Mouse (Mus musculus) CH12.LX (cell line): ENCODE results near the gene Tshz2. TPM values are rescaled to one million over a fixed set of nuclear protein-coding genes. Genes with fewer than 3 reads are reported as not detected.

Experiments
- DNase-seq: peaks from one replicate; pipeline ENCODE4 v3.0.0-alpha.2; 2013; ENCODE audit errors: extremely low read depth
- H3K27ac ChIP-seq: 2 replicates; pipeline ENCODE4 v1.5.1; 2012; ENCODE audit warnings: low read depth, mild to moderate bottlenecking, control low read depth, moderate library complexity; ENCODE audit not compliant: insufficient read depth
- H3K27me3 ChIP-seq: replicated peaks from 2 replicates; pipeline ENCODE3; 2012; ENCODE audit warnings: inconsistent platforms
- H3K36me3 ChIP-seq, 2 experiments: replicated peaks in 1 of 2; 2 replicates each; pipeline versions ENCODE3 to v1.6.1; 2012; ENCODE audit warnings: inconsistent platforms in 1 of 2, low read length in 1 of 2, mild to moderate bottlenecking in 1 of 2, mixed read lengths in 1 of 2, moderate library complexity in 1 of 2; ENCODE audit not compliant: control insufficient read depth in 1 of 2, insufficient read depth in 1 of 2
- H3K4me1 ChIP-seq, 2 experiments: 2 replicates each; pipeline ENCODE4 v1.6.1; 2012; ENCODE audit warnings: inconsistent platforms in 1 of 2, moderate library complexity in 1 of 2; ENCODE audit not compliant: insufficient read depth in 2 of 2, control insufficient read depth in 1 of 2
- H3K4me2 ChIP-seq: 2 replicates; pipeline ENCODE4 v1.6.1; 2012; ENCODE audit warnings: low read depth, mild to moderate bottlenecking, control low read depth; ENCODE audit not compliant: poor library complexity, insufficient read depth, severe bottlenecking
- H3K4me3 ChIP-seq, 3 experiments: fragments of 150-350 bp in 1 of 3; sonication (generic) in 1 of 3; replicated peaks in 1 of 3; 2 replicates each; pipeline versions ENCODE3 to v1.5.1; 2011 to 2012; ENCODE audit warnings: low read depth in 2 of 3, low read length in 2 of 3, mild to moderate bottlenecking in 2 of 3, moderate library complexity in 2 of 3, control low read depth in 1 of 3, improper control_type of control experiment in 1 of 3, inconsistent platforms in 1 of 3, mixed read lengths in 1 of 3; ENCODE audit not compliant: poor library complexity in 1 of 3
- H3K79me2 ChIP-seq: replicated peaks from 2 replicates; pipeline ENCODE4 v1.6.1; 2012; ENCODE audit warnings: mild to moderate bottlenecking, moderate library complexity; ENCODE audit not compliant: control insufficient read depth, poor library complexity, insufficient read depth, severe bottlenecking; ENCODE audit errors: extremely low read depth
- H3K9ac ChIP-seq: 2 replicates; pipeline ENCODE4 v1.6.1; 2012; ENCODE audit warnings: low read depth, mild to moderate bottlenecking, control low read depth, moderate library complexity; ENCODE audit not compliant: insufficient read depth
- H3K9me3 ChIP-seq: replicated peaks from 2 replicates; pipeline ENCODE3; 2012; ENCODE audit warnings: low read length, inconsistent platforms, mixed read lengths
- CHD1 ChIP-seq: IDR thresholded peaks from 2 replicates; pipeline ENCODE4 v1.6.1; 2012; ENCODE audit warnings: low read depth, low read length, improper control_type of control experiment, inconsistent platforms
- CHD2 ChIP-seq: IDR thresholded peaks from 2 replicates; pipeline ENCODE4 v1.6.1; 2011; ENCODE audit warnings: low read length, improper control_type of control experiment
- CTCF ChIP-seq, 2 experiments: IDR thresholded peaks in 1 of 2; conservative IDR thresholded peaks in 1 of 2; 2 replicates each; pipeline ENCODE4 v1.5.1; 2011 to 2012; ENCODE audit warnings: low read depth in 2 of 2, low read length in 2 of 2, improper control_type of control experiment in 1 of 2, inconsistent platforms in 1 of 2, mild to moderate bottlenecking in 1 of 2, moderate library complexity in 1 of 2
- E2F4 ChIP-seq: IDR thresholded peaks from 2 replicates; pipeline ENCODE4 v1.6.1; 2011; ENCODE audit warnings: low read depth, low read length, improper control_type of control experiment; ENCODE audit not compliant: insufficient replicate concordance
- ELF1 ChIP-seq: IDR thresholded peaks from 2 replicates; pipeline ENCODE4 v1.6.1; 2014; ENCODE audit warnings: low read depth, mild to moderate bottlenecking, inconsistent platforms, low read length, improper control_type of control experiment
- EP300 ChIP-seq: IDR thresholded peaks from 2 replicates; pipeline ENCODE4 v1.6.1; 2011; ENCODE audit warnings: low read length, improper control_type of control experiment
- ETS1 ChIP-seq: conservative IDR thresholded peaks from 2 replicates; pipeline ENCODE4 v1.6.1; 2012; ENCODE audit warnings: low read depth, mild to moderate bottlenecking, inconsistent platforms, low read length, improper control_type of control experiment, moderate library complexity
- GABPA ChIP-seq: IDR thresholded peaks from 2 replicates; pipeline ENCODE4 v1.6.1; 2012; ENCODE audit warnings: low read depth, low read length, improper control_type of control experiment, inconsistent platforms; ENCODE audit not compliant: insufficient replicate concordance
- IRF4 ChIP-seq: IDR thresholded peaks from 2 replicates; pipeline ENCODE4 v1.6.1; 2014; ENCODE audit warnings: low read depth, mild to moderate bottlenecking, inconsistent platforms, low read length, improper control_type of control experiment
- KAT2A ChIP-seq: IDR thresholded peaks from 2 replicates; pipeline ENCODE4 v1.6.1; 2012; ENCODE audit warnings: low read length, improper control_type of control experiment, inconsistent platforms; ENCODE audit not compliant: insufficient replicate concordance
- MAZ ChIP-seq: IDR thresholded peaks from 2 replicates; pipeline ENCODE4 v1.6.1; 2012; ENCODE audit warnings: low read depth, mild to moderate bottlenecking, inconsistent platforms, low read length, improper control_type of control experiment, moderate library complexity
- NELFE ChIP-seq: IDR thresholded peaks from 2 replicates; pipeline ENCODE4 v1.6.1; 2011; ENCODE audit warnings: low read depth, low read length, improper control_type of control experiment
- PAX5 ChIP-seq: IDR thresholded peaks from 2 replicates; pipeline ENCODE4 v1.6.1; 2012; ENCODE audit warnings: low read length, inconsistent platforms, mixed read lengths
- RCOR1 ChIP-seq: conservative IDR thresholded peaks from 2 replicates; pipeline ENCODE4 v1.6.1; 2012; ENCODE audit warnings: low read depth, mild to moderate bottlenecking, inconsistent platforms, low read length, improper control_type of control experiment
- SIN3A ChIP-seq: IDR thresholded peaks from 2 replicates; pipeline ENCODE4 v1.6.1; 2012; ENCODE audit warnings: low read length, improper control_type of control experiment, inconsistent platforms
- SMC3 ChIP-seq: IDR thresholded peaks from 2 replicates; pipeline ENCODE4 v1.6.1; 2011; ENCODE audit warnings: low read depth, low read length, improper control_type of control experiment
- TBP ChIP-seq: conservative IDR thresholded peaks from 2 replicates; pipeline ENCODE4 v1.6.1; 2011; ENCODE audit warnings: low read depth, low read length, improper control_type of control experiment
- TCF12 ChIP-seq: IDR thresholded peaks from 2 replicates; pipeline ENCODE4 v1.6.1; 2014; ENCODE audit warnings: low read depth, mild to moderate bottlenecking, inconsistent platforms, low read length, improper control_type of control experiment
- UBTF ChIP-seq: IDR thresholded peaks from 2 replicates; pipeline ENCODE4 v1.6.1; 2012; ENCODE audit warnings: low read depth, mild to moderate bottlenecking, inconsistent platforms, low read length, improper control_type of control experiment, moderate library complexity
- ZC3H11A ChIP-seq: IDR thresholded peaks from 2 replicates; pipeline ENCODE4 v1.6.1; 2012; ENCODE audit warnings: low read depth, mild to moderate bottlenecking, inconsistent platforms, low read length, improper control_type of control experiment
- ZKSCAN1 ChIP-seq: IDR thresholded peaks from 2 replicates; pipeline ENCODE4 v1.6.1; 2012; ENCODE audit warnings: low read depth, inconsistent platforms, low read length, improper control_type of control experiment, borderline replicate concordance
- ZMIZ1 ChIP-seq: IDR thresholded peaks from 2 replicates; pipeline ENCODE4 v1.6.1; 2012; ENCODE audit warnings: low read depth, mild to moderate bottlenecking, inconsistent platforms, low read length, improper control_type of control experiment
- dilution Hi-C: fragments of 300-500 bp; cut with MboI; formaldehyde crosslinking; loops from 2 replicates; pipeline ENCODE4 v1.14.3; 2020; ENCODE audit warnings: low sequenced_read_pairs; ENCODE audit not compliant: extremely low pct_unique_long_range_greater_than_20kb, extremely low pct_ligation_motif_present
- in situ Hi-C: fragments of 300-500 bp; cut with MboI; formaldehyde crosslinking; loops from 3 replicates; pipeline ENCODE4 v1.14.3; 2019; ENCODE audit warnings: low sequenced_read_pairs, low pct_ligation_motif_present, low pct_unique_long_range_greater_than_20kb, mixed read lengths
- polyA plus RNA-seq: library from polyadenylated mRNA; unstranded; fragments of >175 nt; gene quantifications from 2 replicates; pipeline ENCODE4 v1.2.1, GENCODE M21; 2012; ENCODE audit warnings: low read depth; ENCODE audit not compliant: insufficient read length
- total RNA-seq, 2 experiments: library from RNA; depleted of rRNA; stranded (reverse); fragments of 300-350 nt in 1 of 2; fragments of >200 nt in 1 of 2; gene quantifications; 2 replicates each; pipeline ENCODE4 v1.2.3; 2012 to 2014

Gene Tshz2
- total and polyA plus RNA-seq, 3 experiments, result not detected

DNA sequence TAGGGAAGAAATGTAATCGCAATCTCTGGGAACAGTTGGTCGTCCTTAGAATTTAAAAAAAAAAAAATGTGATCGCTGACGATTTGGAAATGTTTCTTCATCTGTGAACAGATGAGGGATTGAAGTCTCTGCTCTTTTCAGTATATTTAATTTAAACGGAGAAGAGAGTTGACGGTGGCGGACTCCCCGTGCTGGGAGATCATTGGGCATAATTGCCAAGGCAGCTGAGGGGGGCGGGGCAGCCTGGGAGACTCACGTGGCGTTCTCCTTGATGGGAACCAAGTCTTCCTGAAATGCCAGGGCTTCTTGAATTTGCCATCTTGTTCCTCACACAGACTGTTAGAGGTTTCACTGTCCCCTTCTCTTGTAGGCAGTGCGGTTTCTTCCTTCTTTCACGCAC lies 404.5 kb downstream of the Tshz2 start:
- no peak overlapping the region for H3K9ac ChIP-seq
- no peaks in the 10 kb centered on the region for H3K79me2 ChIP-seq
- no peak overlapping the region for H3K4me2 ChIP-seq
- dilution Hi-C loops (no loop called here), in situ Hi-C loops (no loop called here)
- no peaks in the 10 kb centered on the region for H3K4me1 ChIP-seq
- H3K36me3 ChIP-seq, result no peaks in the 10 kb centered on the region
- H3K27me3 ChIP-seq, result no peaks in the 10 kb centered on the region
- H3K27ac ChIP-seq, result no peak overlapping the region
- H3K9me3 ChIP-seq, result peaks cover 66% of the 10 kb centered on the region
- TF ChIP-seq SMC3 (no peak), CTCF (conservative IDR thresholded peaks at IDR 0.05 in 1 of 2, IDR thresholded peaks at IDR 0.05 in 1 of 2; ENCODE audit: low read depth in 2 of 2, low read length in 2 of 2) (no peak), EP300 (no peak), E2F4 (no peak), PAX5 (no peak), ZKSCAN1 (no peak), TCF12 (no peak), GABPA (no peak), ELF1 (no peak), UBTF (no peak), MAZ (no peak), ZC3H11A (no peak), ZMIZ1 (no peak), KAT2A (no peak), NELFE (no peak), CHD2 (no peak), RCOR1 (no peak), TBP (no peak)
- no peak for DNase-seq
- H3K4me3 ChIP-seq, result no peak overlapping the region

DNA sequence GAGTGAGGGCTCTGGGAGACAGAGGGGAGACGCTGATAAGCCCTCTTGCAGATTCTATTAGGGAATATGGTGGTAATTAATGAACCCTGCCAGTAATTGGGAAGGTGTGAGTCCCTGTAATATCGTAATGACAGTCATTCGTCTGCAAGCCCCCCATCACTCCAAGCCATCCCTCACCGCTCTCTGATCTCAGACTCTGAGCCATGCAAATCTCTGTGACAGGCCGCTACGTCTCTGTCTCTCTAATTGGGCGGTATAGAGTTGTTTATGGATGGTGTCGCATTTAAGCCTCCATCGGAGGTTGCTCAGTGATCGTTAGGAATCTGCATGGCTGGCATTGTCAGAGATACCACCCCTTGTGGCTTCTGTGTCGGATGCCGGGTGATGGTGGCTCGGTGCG lies 407.0 kb downstream of the Tshz2 start:
- Histone ChIP-seq H3K79me2 (no peaks in the 10 kb centered on the region), H3K27me3 (no peaks in the 10 kb centered on the region), H3K4me2 (no peak overlapping the region), H3K27ac (no peak overlapping the region), H3K9ac (no peak overlapping the region), H3K36me3 (no peaks in the 10 kb centered on the region), H3K4me3 (no peak overlapping the region), H3K9me3 (peaks cover 72% of the 10 kb centered on the region), H3K4me1 (no peaks in the 10 kb centered on the region)
- no peak for TF ChIP-seq E2F4
- no peak for TF ChIP-seq SIN3A
- TF ChIP-seq UBTF, result no peak
- no peak for TF ChIP-seq ZC3H11A
- TF ChIP-seq IRF4, result no peak
- no peak for TF ChIP-seq KAT2A
- no peak for TF ChIP-seq ETS1
- TF ChIP-seq EP300, result no peak
- no peak for TF ChIP-seq ZMIZ1
- TF ChIP-seq CHD1, result no peak
- DNase-seq, result no peak
- in situ Hi-C loops, result no loop called here
- dilution Hi-C loops, result no loop called here
